In the genomic region with DNA sequence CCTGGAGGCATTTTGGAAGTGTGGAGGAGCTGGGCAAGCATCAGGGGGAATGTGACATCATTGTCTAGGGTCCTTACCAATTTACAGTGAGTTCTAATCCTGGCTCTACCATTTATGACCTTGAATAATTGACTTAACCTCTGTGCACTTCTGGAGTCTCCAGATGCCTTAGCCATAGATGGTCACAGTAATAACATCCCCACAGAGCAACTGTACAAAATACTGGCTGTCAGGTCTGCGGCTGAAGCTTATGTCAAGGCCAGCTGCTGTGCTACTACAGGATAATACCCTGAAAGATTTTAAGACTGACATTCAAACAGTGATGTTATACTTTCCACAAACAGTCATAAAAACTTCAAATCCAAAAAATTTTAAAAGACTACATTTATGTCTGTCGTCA, we compare ENCODE assay signal across 11 mouse cellular contexts. TPM values are rescaled to one million over a fixed set of nuclear protein-coding genes. Genes with fewer than 3 reads are reported as not detected.
DNase-seq lines count a peak whose midpoint lies in the region; ATAC-seq and TF ChIP-seq lines count a peak whose summit lies in the region.
"Had no signal": no experiment of that assay in that cellular context is flagged by ENCODE, and none has a peak within 500 bp of the region (broad histone marks: within the 10 kb centered on the region; RNA-seq: fewer than 3 reads in every experiment).

No protein-coding gene starts in this region.

- no peaks in the 10 kb centered on the region for H3K27me3 ChIP-seq in heart, postnatal 0 days (ENCODE audit: control insufficient read depth, insufficient read depth, low read length)
- no peaks in the 10 kb centered on the region; the same call in 1 of the 2 replicates for H3K27me3 ChIP-seq in neural tube, embryonic 12.5 days (replicated peaks)
- no peaks in the 10 kb centered on the region for H3K27me3 ChIP-seq in intestine, embryonic 16.5 days (replicated peaks; ENCODE audit: control insufficient read depth, insufficient read depth, low read length)

- peaks cover 16% of the 10 kb centered on the region for H3K4me1 ChIP-seq in heart, postnatal 0 days (ENCODE audit: control insufficient read depth, insufficient read depth)
- peaks cover 14% of the 10 kb centered on the region for H3K4me1 ChIP-seq in neural tube, embryonic 12.5 days
- H3K4me1 ChIP-seq in intestine, embryonic 16.5 days (ENCODE audit: control insufficient read depth, insufficient read depth, low read length): peaks cover 18% of the 10 kb centered on the region; the same call in 1 of the 2 replicates

- DNase-seq in heart, postnatal 0 days (ENCODE audit: low spot score): no peak
- DNase-seq in heart, adult 9 months (ENCODE audit: low spot score in 2 of 2): no peak
- DNase-seq in neural tube, embryonic 10.5 days (ENCODE audit: extremely low spot score, low spot score): no peak
- no peak for DNase-seq in ovary, postnatal 14 days (ENCODE audit: low spot score)
- DNase-seq in thymus, postnatal 0 days (ENCODE audit: low spot score): no peak
- no peak for DNase-seq in urinary bladder, postnatal 25 days (ENCODE audit: low spot score)
- DNase-seq: adrenal gland, adult 8-10 months; cerebellum, postnatal 36 days had no signal

- TF ChIP-seq EP300 in heart, postnatal 0 days (IDR thresholded peaks at IDR 0.05; ENCODE audit: low read depth): no peak

- TF ChIP-seq CTCF in heart, postnatal 0 days (IDR thresholded peaks at IDR 0.05; ENCODE audit: low read depth): no peak

- H3K4me3 ChIP-seq in heart, postnatal 0 days (ENCODE audit: low read depth, low read length): no peak overlapping the region
- H3K4me3 ChIP-seq in neural tube, embryonic 12.5 days: no peak overlapping the region
- H3K4me3 ChIP-seq in intestine, embryonic 16.5 days (ENCODE audit: low read length): no peak overlapping the region

- no peak overlapping the region for H3K4me2 ChIP-seq in heart, postnatal 0 days (ENCODE audit: low read depth, low read length)
- no peak overlapping the region for H3K4me2 ChIP-seq in neural tube, embryonic 12.5 days (replicated peaks)
- no peak overlapping the region for H3K4me2 ChIP-seq in intestine, embryonic 16.5 days (ENCODE audit: low read depth, low read length)

- no peak overlapping the region for H3K9ac ChIP-seq in heart, postnatal 0 days (replicated peaks; ENCODE audit: low read depth, low read length)
- no peak overlapping the region for H3K9ac ChIP-seq in neural tube, embryonic 12.5 days
- no peak overlapping the region for H3K9ac ChIP-seq in intestine, embryonic 16.5 days (ENCODE audit: low read depth, low read length)
- H3K9ac ChIP-seq: liver, embryonic 14.5 days had no signal

- no peaks in the 10 kb centered on the region; the same call in 1 of the 2 replicates for H3K9me3 ChIP-seq in heart, postnatal 0 days (replicated peaks; ENCODE audit: control insufficient read depth, low read length)
- H3K9me3 ChIP-seq in neural tube, embryonic 12.5 days: no peaks in the 10 kb centered on the region
- H3K9me3 ChIP-seq in intestine, embryonic 16.5 days (ENCODE audit: control insufficient read depth, low read length): 0 out of 2 replicates have a peak, but pooled peaks cover 3% of the 10 kb centered on the region

- WGBS in heart, postnatal 0 days: 62% methylated on average over 2 of the region's 2 CpGs
- 74% methylated on average over 2 of the region's 2 CpGs for WGBS in neural tube, embryonic 12.5 days
- 56% methylated on average over 2 of the region's 2 CpGs for WGBS in intestine, embryonic 16.5 days

- H3K36me3 ChIP-seq in heart, postnatal 0 days (replicated peaks; ENCODE audit: control insufficient read depth, insufficient read depth, low read length): no peaks in the 10 kb centered on the region
- no peaks in the 10 kb centered on the region for H3K36me3 ChIP-seq in neural tube, embryonic 12.5 days
- H3K36me3 ChIP-seq in intestine, embryonic 16.5 days (ENCODE audit: control insufficient read depth, insufficient read depth, low read length): no peaks in the 10 kb centered on the region

- no peak for ATAC-seq in heart, postnatal 0 days (ENCODE audit: insufficient read depth, low read depth)
- ATAC-seq in neural tube, embryonic 12.5 days (ENCODE audit: low FRiP score, low read depth): peak; percentile 15; the same call in 1 of the 2 replicates
- ATAC-seq in intestine, embryonic 16.5 days: peak; percentile 35; the same call in 1 of the 2 replicates

- H3K27ac ChIP-seq in heart, postnatal 0 days (ENCODE audit: low read depth): peak overlapping the region; percentile 78
- H3K27ac ChIP-seq in neural tube, embryonic 12.5 days: no peak overlapping the region
- H3K27ac ChIP-seq in intestine, embryonic 16.5 days (ENCODE audit: low read length): peak overlapping the region; percentile 33

RNA-seq across cellular contexts. Expression of gene Tlr1, which starts 54.8 kb away (rescaled TPM):
- total RNA-seq in heart, postnatal 0 days (2014; rRNA removed; ENCODE audit: low replicate concordance): 1.6 TPM in 1 of 2 replicates, not detected in the other
- polyA plus RNA-seq in heart, postnatal 0 days (2015; fragmentation: Nextera tagmentation; extraction: Ambion mirVana): 0.45 and 0.46 TPM in 2 replicates
- polyA plus RNA-seq in neural tube, embryonic 12.5 days (2016; fragmentation: Nextera tagmentation; extraction: Ambion mirVana): 0.17 and 0.47 TPM in 2 replicates
- 1.3 TPM in 2 replicates for polyA plus RNA-seq in intestine, embryonic 16.5 days (2015; fragmentation: Nextera tagmentation; extraction: Ambion mirVana)
- 1.8 and 2.0 TPM in 2 replicates for polyA plus RNA-seq in thymus, postnatal 0 days (2015; fragmentation: Nextera tagmentation; extraction: Ambion mirVana)
